Mouse (Mus musculus) bone marrow, adult 2 months (tissue): ENCODE measurements at regions not wholly inside any gene's neighbourhood (a gene's known extent, or its start where the extent isn't known, plus 50 kb on each side); places are given as distances from the start of the nearest gene placed in this dataset.

Experiments used
- CTCF ChIP-seq: fragments of 200-500 bp; IDR thresholded peaks from 2 replicates; pipeline ENCODE4 v1.5.1; 2011; ENCODE audit warnings: low read length, control low read depth; ENCODE audit not compliant: control insufficient read depth, insufficient read depth
- POLR2A ChIP-seq: fragments of 200-500 bp; IDR thresholded peaks from 2 replicates; pipeline ENCODE4 v1.6.1; 2011; ENCODE audit warnings: low read depth, mild to moderate bottlenecking, control low read depth, low read length, borderline replicate concordance; ENCODE audit not compliant: control insufficient read depth

DNA sequence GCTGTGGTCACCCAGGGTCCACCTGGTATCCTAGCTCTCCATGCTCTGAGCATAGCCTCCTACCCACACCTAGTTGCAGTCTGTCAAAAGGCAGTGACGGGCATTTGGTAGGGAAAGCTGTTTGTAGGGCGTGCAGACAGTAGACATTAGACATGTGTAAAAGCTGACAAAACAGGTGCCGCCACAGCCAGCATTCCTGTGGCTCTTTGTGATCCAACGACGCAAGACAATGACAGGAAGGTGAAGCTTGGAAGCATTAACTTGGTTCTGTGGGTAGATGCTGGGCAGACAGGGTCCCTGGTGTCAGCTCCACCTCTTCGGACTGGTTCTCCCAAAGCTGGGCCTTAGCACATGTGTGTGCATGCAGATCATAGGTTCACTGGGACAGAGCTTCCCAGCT lies 96.5 kb downstream of the Olfm1 start:
- TF ChIP-seq CTCF (no peak), POLR2A (no peak)
